Mouse (Mus musculus): Measurements from ENCODE around the gene Lmnb2. TPM values are rescaled to one million over a fixed set of nuclear protein-coding genes. Genes with fewer than 3 reads are reported as not detected.

Lmnb2 gene
- polyA plus RNA-seq, 2 experiments: 19.1 to 75.9 TPM

GRCm38 (mm10) chr10:80932700-80933420 is 14.8 kb upstream of the Lmnb2 start:
- Histone ChIP-seq H3K4me2 (replicated peaks; ENCODE audit: low read depth, low read length, severe bottlenecking) (peak overlapping the region; percentile 69), H3K36me3 (ENCODE audit: control insufficient read depth, insufficient read depth, low read length) (no peaks in the 10 kb centered on the region), H3K9ac (ENCODE audit: low read depth, low read length, severe bottlenecking) (0 out of 2 replicates have a peak overlapping the region, but pooled peaks have one; percentile 26), H3K4me3 (replicated peaks; ENCODE audit: low read length) (peak overlapping the region; percentile 55), H3K9me3 (ENCODE audit: control insufficient read depth, low read length) (no peaks in the 10 kb centered on the region), H3K27me3 (ENCODE audit: control insufficient read depth, insufficient read depth, low read length) (peaks cover 15% of the 10 kb centered on the region; the same call in 1 of the 2 replicates), H3K27ac (replicated peaks; ENCODE audit: low read depth, low read length) (no peak overlapping the region), H3K4me1 (ENCODE audit: control insufficient read depth, insufficient read depth, low read length) (peaks cover 67% of the 10 kb centered on the region)
- TF ChIP-seq POLR2A (IDR thresholded peaks at IDR 0.05; ENCODE audit: borderline replicate concordance, extremely low read depth, insufficient read depth, insufficient read length): no peak
- no peak for DNase-seq (ENCODE audit: low spot score)
- ATAC-seq (ENCODE audit: low FRiP score, low read depth): no peak
- WGBS: 2% methylated on average over 17 of the region's 17 CpGs

DNA sequence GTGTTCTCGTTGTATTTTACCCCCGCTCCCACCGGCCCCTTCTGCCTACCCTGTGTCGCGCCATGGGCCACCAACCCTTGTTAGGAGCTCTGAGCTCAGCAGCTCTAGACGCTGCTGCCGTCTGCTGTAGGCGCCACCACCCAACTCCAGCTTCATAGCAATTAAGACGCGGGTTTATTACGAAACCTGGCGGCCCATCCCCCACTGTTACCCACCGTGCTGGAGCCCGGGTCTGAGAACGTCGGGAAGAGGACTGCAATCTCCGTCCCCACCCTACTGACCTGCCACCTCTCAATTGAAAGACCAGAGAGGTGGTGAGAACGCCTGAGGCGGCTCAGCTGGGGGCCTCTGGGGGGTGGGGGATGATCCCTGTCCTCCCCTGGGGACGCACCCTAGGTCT is 14.2 kb upstream of the Lmnb2 start:
- Histone ChIP-seq H3K4me2 (replicated peaks; ENCODE audit: low read depth, low read length, severe bottlenecking) (peak overlapping the region; percentile 69), H3K9me3 (ENCODE audit: control insufficient read depth, low read length) (no peaks in the 10 kb centered on the region), H3K36me3 (ENCODE audit: control insufficient read depth, insufficient read depth, low read length) (no peaks in the 10 kb centered on the region), H3K27ac (replicated peaks; ENCODE audit: low read depth, low read length) (no peak overlapping the region), H3K9ac (ENCODE audit: low read depth, low read length, severe bottlenecking) (peak overlapping the region; percentile 40; the same call in 1 of the 2 replicates), H3K4me3 (replicated peaks; ENCODE audit: low read length) (peak overlapping the region; percentile 55), H3K27me3 (ENCODE audit: control insufficient read depth, insufficient read depth, low read length) (peaks cover 15% of the 10 kb centered on the region; the same call in 1 of the 2 replicates), H3K4me1 (ENCODE audit: control insufficient read depth, insufficient read depth, low read length) (peaks cover 61% of the 10 kb centered on the region)
- peak; percentile 30 for DNase-seq (ENCODE audit: low spot score)
- 0% methylated on average over 20 of the region's 20 CpGs for WGBS
- ATAC-seq (ENCODE audit: low FRiP score, low read depth): no peak
- TF ChIP-seq POLR2A (IDR thresholded peaks at IDR 0.05; ENCODE audit: borderline replicate concordance, extremely low read depth, insufficient read depth, insufficient read length): no peak

- H3K27ac ChIP-seq (replicated peaks; ENCODE audit: low read depth, low read length): no peak overlapping the region
- no peak for ATAC-seq (ENCODE audit: low FRiP score, low read depth)
These were observed 13.7 kb upstream of the Lmnb2 start for GRCm38 (mm10) chr10:80931695-80932094.

DNA sequence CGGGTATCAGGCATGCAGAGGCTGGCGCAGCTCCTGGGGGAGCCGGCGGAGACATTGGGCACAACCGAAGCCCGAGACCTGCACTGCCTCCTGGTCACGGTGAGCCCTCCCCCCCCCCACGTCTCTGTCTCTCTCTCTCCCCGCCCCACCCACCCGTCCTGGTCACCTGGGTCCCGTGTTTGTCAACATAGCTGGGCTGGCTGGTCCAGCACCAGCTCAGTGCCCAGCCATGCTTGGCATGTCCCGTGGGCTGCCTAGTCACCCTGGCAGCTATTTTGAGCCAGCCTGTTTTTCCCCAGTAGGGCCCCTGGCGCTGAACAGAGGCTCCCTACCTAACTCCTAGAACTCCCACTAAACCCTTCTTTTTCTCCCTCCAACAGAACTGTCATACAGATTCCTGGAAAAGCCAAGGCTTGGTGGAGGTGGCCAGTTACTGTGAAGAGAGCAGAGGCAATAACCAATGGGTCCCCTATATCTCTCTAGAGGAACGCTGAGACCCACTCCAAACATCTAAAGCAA is 13.2 kb upstream of the Lmnb2 start:
- H3K4me3 ChIP-seq (replicated peaks; ENCODE audit: low read length): peak overlapping the region; percentile 55
- ATAC-seq (ENCODE audit: low FRiP score, low read depth): no peak
- TF ChIP-seq POLR2A (IDR thresholded peaks at IDR 0.05; ENCODE audit: borderline replicate concordance, extremely low read depth, insufficient read depth, insufficient read length): no peak
- WGBS: 8% methylated on average over 13 of the region's 14 CpGs
- H3K4me1 ChIP-seq (ENCODE audit: control insufficient read depth, insufficient read depth, low read length): peaks cover 51% of the 10 kb centered on the region
- no peak overlapping the region for H3K27ac ChIP-seq (replicated peaks; ENCODE audit: low read depth, low read length)
- DNase-seq (ENCODE audit: low spot score): no peak
- H3K27me3 ChIP-seq (ENCODE audit: control insufficient read depth, insufficient read depth, low read length): peaks cover 15% of the 10 kb centered on the region; the same call in 1 of the 2 replicates
- H3K9ac ChIP-seq (ENCODE audit: low read depth, low read length, severe bottlenecking): peak overlapping the region; percentile 67
- no peaks in the 10 kb centered on the region for H3K9me3 ChIP-seq (ENCODE audit: control insufficient read depth, low read length)
- H3K4me2 ChIP-seq (replicated peaks; ENCODE audit: low read depth, low read length, severe bottlenecking): peak overlapping the region; percentile 69
- H3K36me3 ChIP-seq (ENCODE audit: control insufficient read depth, insufficient read depth, low read length): no peaks in the 10 kb centered on the region

More at GRCm38 (mm10) chr10:80931695-80932094, 13.7 kb upstream of the Lmnb2 start:
- Histone ChIP-seq H3K4me3 (replicated peaks; ENCODE audit: low read length) (peak overlapping the region; percentile 55), H3K4me1 (ENCODE audit: control insufficient read depth, insufficient read depth, low read length) (peaks cover 56% of the 10 kb centered on the region), H3K4me2 (replicated peaks; ENCODE audit: low read depth, low read length, severe bottlenecking) (peak overlapping the region; percentile 69), H3K36me3 (ENCODE audit: control insufficient read depth, insufficient read depth, low read length) (no peaks in the 10 kb centered on the region), H3K9ac (ENCODE audit: low read depth, low read length, severe bottlenecking) (peak overlapping the region; percentile 40; the same call in 1 of the 2 replicates), H3K9me3 (ENCODE audit: control insufficient read depth, low read length) (no peaks in the 10 kb centered on the region), H3K27me3 (ENCODE audit: control insufficient read depth, insufficient read depth, low read length) (peaks cover 15% of the 10 kb centered on the region; the same call in 1 of the 2 replicates)
- no peak for DNase-seq (ENCODE audit: low spot score)
- 2% methylated on average over 24 of the region's 26 CpGs for WGBS
- no peak for TF ChIP-seq POLR2A (IDR thresholded peaks at IDR 0.05; ENCODE audit: borderline replicate concordance, extremely low read depth, insufficient read depth, insufficient read length)

DNA sequence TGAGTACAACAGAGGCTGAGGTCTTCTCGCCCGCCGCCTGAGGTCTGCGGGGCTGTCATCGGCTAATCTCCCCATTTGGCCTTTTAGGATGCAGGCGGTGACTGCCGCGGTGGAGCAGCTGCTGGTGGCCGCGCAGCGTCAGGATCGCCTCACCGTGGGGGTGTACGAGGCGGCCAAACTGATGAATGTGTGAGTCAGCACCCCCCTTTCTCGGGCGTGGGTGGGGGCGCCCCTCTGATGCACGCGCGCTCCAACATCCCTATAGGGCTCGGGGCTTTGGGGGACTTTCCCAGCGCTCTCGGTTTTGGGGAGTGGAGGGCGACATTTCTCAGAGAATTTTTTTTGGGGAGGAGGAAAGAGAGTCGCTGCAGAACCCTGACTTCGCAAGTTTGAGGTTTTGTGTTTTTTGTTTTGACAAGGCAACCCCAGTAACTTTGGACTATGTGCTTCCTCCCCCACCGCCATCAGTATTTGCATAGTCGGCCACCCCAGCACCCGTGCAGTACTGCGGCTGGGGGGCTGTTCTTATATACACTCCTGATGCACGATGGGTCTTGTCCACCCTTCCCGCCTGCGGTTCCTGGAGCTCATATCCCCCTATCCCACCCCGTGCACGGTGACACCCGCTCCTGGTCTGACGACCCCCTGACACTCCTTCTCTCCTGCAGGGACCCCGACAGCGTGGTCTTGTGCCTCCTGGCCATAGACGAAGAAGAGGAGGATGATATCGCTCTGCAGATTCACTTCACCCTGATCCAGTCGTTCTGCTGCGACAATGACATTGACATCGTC is 12.5 kb upstream of the Lmnb2 start:
- TF ChIP-seq POLR2A (IDR thresholded peaks at IDR 0.05; ENCODE audit: borderline replicate concordance, extremely low read depth, insufficient read depth, insufficient read length): no peak
- Histone ChIP-seq H3K4me1 (ENCODE audit: control insufficient read depth, insufficient read depth, low read length) (peaks cover 44% of the 10 kb centered on the region), H3K27ac (replicated peaks; ENCODE audit: low read depth, low read length) (peak overlapping the region; percentile 15; the same call in 1 of the 2 replicates), H3K36me3 (ENCODE audit: control insufficient read depth, insufficient read depth, low read length) (no peaks in the 10 kb centered on the region), H3K27me3 (ENCODE audit: control insufficient read depth, insufficient read depth, low read length) (peaks cover 15% of the 10 kb centered on the region; the same call in 1 of the 2 replicates), H3K4me2 (replicated peaks; ENCODE audit: low read depth, low read length, severe bottlenecking) (peak overlapping the region; percentile 69), H3K9me3 (ENCODE audit: control insufficient read depth, low read length) (no peaks in the 10 kb centered on the region), H3K4me3 (replicated peaks; ENCODE audit: low read length) (peak overlapping the region; percentile 55), H3K9ac (ENCODE audit: low read depth, low read length, severe bottlenecking) (peak overlapping the region; percentile 67)
- 3% methylated on average over 44 of the region's 45 CpGs for WGBS
- DNase-seq (ENCODE audit: low spot score): peak; percentile 25
- ATAC-seq (ENCODE audit: low FRiP score, low read depth): no peak; the same call in 1 of the 2 replicates

Measured in limb, embryonic 14.5 days (tissue).